Mouse (Mus musculus): ENCODE measurements around the gene Frmd4b. TPM values are rescaled to one million over a fixed set of nuclear protein-coding genes. Genes with fewer than 3 reads are reported as not detected.

The Frmd4b gene
- polyA plus RNA-seq, 2 experiments, result 5.7 to 6.4 TPM

GRCm38 (mm10) chr6:97242522-97242921 lies 374.8 kb downstream of the Frmd4b start:
- no peak overlapping the region for H3K4me2 ChIP-seq (ENCODE audit: low read depth)
- H3K4me3 ChIP-seq (ENCODE audit: insufficient read depth in 1 of 2, low read depth in 2 of 2, low read length in 2 of 2), result no peak overlapping the region
- no peak for TF ChIP-seq CTCF (IDR thresholded peaks at IDR 0.05; ENCODE audit: low read depth)
- no peak for TF ChIP-seq EP300 (IDR thresholded peaks at IDR 0.05; ENCODE audit: low read depth)
- no peaks in the 10 kb centered on the region for H3K36me3 ChIP-seq (replicated peaks; ENCODE audit: control insufficient read depth, insufficient read depth, low read depth)
- H3K27ac ChIP-seq, result no peak overlapping the region
- H3K4me1 ChIP-seq (replicated peaks; ENCODE audit: control insufficient read depth in 2 of 2, insufficient read depth in 2 of 2, low read length in 1 of 2), result no peaks in the 10 kb centered on the region
- no peak overlapping the region for H3K9ac ChIP-seq (replicated peaks)
- DNase-seq (ENCODE audit: low read depth in 3 of 3, low spot score in 3 of 3), result no peak
- WGBS (ENCODE audit: insufficient replicate concordance), result 59% methylated on average over 4 of the region's 4 CpGs
- ATAC-seq (ENCODE audit: insufficient read depth), result no peak
- no peaks in the 10 kb centered on the region for H3K27me3 ChIP-seq (ENCODE audit: control insufficient read depth, insufficient read depth, low read length)
- H3K9me3 ChIP-seq (ENCODE audit: control insufficient read depth, low read length), result no peaks in the 10 kb centered on the region

GRCm38 (mm10) chr6:97240092-97240491 lies 377.2 kb downstream of the Frmd4b start:
- H3K9ac ChIP-seq (replicated peaks), result no peak overlapping the region
- H3K4me3 ChIP-seq (ENCODE audit: insufficient read depth in 1 of 2, low read depth in 2 of 2, low read length in 2 of 2), result no peak overlapping the region
- H3K4me2 ChIP-seq (ENCODE audit: low read depth), result no peak overlapping the region
- WGBS (ENCODE audit: insufficient replicate concordance), result 71% methylated on average over 5 of the region's 5 CpGs
- no peak for TF ChIP-seq CTCF (IDR thresholded peaks at IDR 0.05; ENCODE audit: low read depth)
- no peak for TF ChIP-seq EP300 (IDR thresholded peaks at IDR 0.05; ENCODE audit: low read depth)
- ATAC-seq (ENCODE audit: insufficient read depth) (no peak), DNase-seq (ENCODE audit: low read depth in 3 of 3, low spot score in 3 of 3) (no peak)
- no peaks in the 10 kb centered on the region for H3K36me3 ChIP-seq (replicated peaks; ENCODE audit: control insufficient read depth, insufficient read depth, low read depth)
- H3K4me1 ChIP-seq (replicated peaks; ENCODE audit: control insufficient read depth in 2 of 2, insufficient read depth in 2 of 2, low read length in 1 of 2), result no peaks in the 10 kb centered on the region
- H3K9me3 ChIP-seq (ENCODE audit: control insufficient read depth, low read length), result no peaks in the 10 kb centered on the region
- H3K27me3 ChIP-seq (ENCODE audit: control insufficient read depth, insufficient read depth, low read length), result no peaks in the 10 kb centered on the region
- no peak overlapping the region for H3K27ac ChIP-seq

- WGBS (ENCODE audit: insufficient replicate concordance), result 73% methylated on average over 6 of the region's 6 CpGs
- Histone ChIP-seq H3K27me3 (ENCODE audit: control insufficient read depth, insufficient read depth, low read length) (no peaks in the 10 kb centered on the region), H3K4me2 (ENCODE audit: low read depth) (no peak overlapping the region), H3K27ac (no peak overlapping the region), H3K9ac (replicated peaks) (no peak overlapping the region), H3K4me3 (ENCODE audit: insufficient read depth in 1 of 2, low read depth in 2 of 2, low read length in 2 of 2) (no peak overlapping the region), H3K4me1 (replicated peaks; ENCODE audit: control insufficient read depth in 2 of 2, insufficient read depth in 2 of 2, low read length in 1 of 2) (no peaks in the 10 kb centered on the region), H3K36me3 (replicated peaks; ENCODE audit: control insufficient read depth, insufficient read depth, low read depth) (no peaks in the 10 kb centered on the region), H3K9me3 (ENCODE audit: control insufficient read depth, low read length) (no peaks in the 10 kb centered on the region)
- ATAC-seq (ENCODE audit: insufficient read depth), result no peak
- no peak for DNase-seq (ENCODE audit: low read depth in 3 of 3, low spot score in 3 of 3)
- no peak for TF ChIP-seq EP300 (IDR thresholded peaks at IDR 0.05; ENCODE audit: low read depth)
- peak; percentile 56 for TF ChIP-seq CTCF (IDR thresholded peaks at IDR 0.05; ENCODE audit: low read depth)
Observed at GRCm38 (mm10) chr6:97239360-97239759, 378.0 kb downstream of the Frmd4b start.

Other genes starting within 250 kb of the Frmd4b start
- 0.17 and 0.38 TPM in 2 replicates for gene Mitf, start 189.5 kb upstream of the Frmd4b start, polyA plus RNA-seq (2012; rRNA removed)
- 0.25 and 0.37 TPM in 2 replicates for gene Mitf, start 189.5 kb upstream of the Frmd4b start, polyA plus RNA-seq (2014; fragmentation: Nextera tagmentation; extraction: Ambion mirVana)

Measured in liver, embryonic 14.5 days (tissue).